9 mouse cellular contexts compared by ENCODE assay signal in the genomic region with DNA sequence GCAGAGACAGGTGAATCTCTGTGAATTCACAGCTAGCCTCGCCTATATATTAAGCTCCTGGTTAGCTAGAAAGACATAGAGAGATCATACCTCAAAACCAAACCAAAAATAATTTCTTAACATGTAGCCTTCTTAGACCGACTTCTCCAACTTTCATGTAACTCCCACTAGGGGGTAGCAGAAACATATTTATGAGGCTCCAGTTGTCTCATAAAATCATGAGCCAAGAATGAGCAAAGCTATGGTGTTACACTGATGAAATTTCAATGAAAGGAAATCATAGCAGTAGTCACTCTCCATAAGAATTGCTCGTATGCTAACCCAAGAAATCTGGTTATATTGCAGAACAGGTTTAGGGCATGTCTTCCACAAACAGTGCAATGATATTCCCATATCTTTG.
A peak's percentile ranks its signal among the peaks of the same experiment; 100 is the strongest.
DNase-seq lines count a peak whose midpoint lies in the region; ATAC-seq and TF ChIP-seq lines count a peak whose summit lies in the region.
"Had no signal": no experiment of that assay in that cellular context is flagged by ENCODE, and none has a peak within 500 bp of the region (broad histone marks: within the 10 kb centered on the region; RNA-seq: fewer than 3 reads in every experiment).

No protein-coding gene starts in this region.

- no peak overlapping the region for H3K27ac ChIP-seq in heart, postnatal 0 days (ENCODE audit: low read depth)
- no peak overlapping the region for H3K27ac ChIP-seq in heart, embryonic 11.5 days (ENCODE audit: low read depth, low read length)
- no peak overlapping the region for H3K27ac ChIP-seq in forebrain, embryonic 14.5 days (ENCODE audit: low read depth, low read length)
- H3K27ac ChIP-seq: liver, embryonic 13.5 days had no signal

- no peak; the same call in 1 of the 2 replicates for ATAC-seq in heart, postnatal 0 days (ENCODE audit: insufficient read depth, low read depth)
- ATAC-seq in heart, embryonic 11.5 days (replicated peaks; ENCODE audit: insufficient number of reproducible peaks, low FRiP score, low TSS enrichment), result no peak
- peak; percentile 77 for ATAC-seq in forebrain, embryonic 14.5 days
- peak; percentile 95 for ATAC-seq in megakaryocyte, adult 5-6 weeks (ENCODE audit: poor library complexity, severe bottlenecking)
- ATAC-seq in inflammation-experienced regulatory T-cells, adult 6 months, result no peak

- no peaks in the 10 kb centered on the region for H3K27me3 ChIP-seq in heart, postnatal 0 days (ENCODE audit: control insufficient read depth, insufficient read depth, low read length)
- H3K27me3 ChIP-seq in heart, embryonic 11.5 days (ENCODE audit: control insufficient read depth, insufficient read depth, low read length), result no peaks in the 10 kb centered on the region
- no peaks in the 10 kb centered on the region for H3K27me3 ChIP-seq in forebrain, embryonic 14.5 days (replicated peaks; ENCODE audit: control insufficient read depth, insufficient read depth, low read length)
- H3K27me3 ChIP-seq: liver, embryonic 13.5 days had no signal

- no peak for TF ChIP-seq EP300 in heart, postnatal 0 days (IDR thresholded peaks at IDR 0.05; ENCODE audit: low read depth)

- H3K9ac ChIP-seq in heart, postnatal 0 days (replicated peaks; ENCODE audit: low read depth, low read length), result no peak overlapping the region
- no peak overlapping the region for H3K9ac ChIP-seq in heart, embryonic 11.5 days (ENCODE audit: low read depth, low read length)
- H3K9ac ChIP-seq in forebrain, embryonic 14.5 days (ENCODE audit: low read length), result no peak overlapping the region
- H3K9ac ChIP-seq: liver, embryonic 13.5 days had no signal

- no peak overlapping the region for H3K4me2 ChIP-seq in heart, postnatal 0 days (ENCODE audit: low read depth, low read length)
- no peak overlapping the region for H3K4me2 ChIP-seq in heart, embryonic 11.5 days
- H3K4me2 ChIP-seq in forebrain, embryonic 14.5 days (ENCODE audit: low read length), result no peak overlapping the region
- H3K4me2 ChIP-seq: liver, embryonic 13.5 days had no signal

- no peaks in the 10 kb centered on the region for H3K4me1 ChIP-seq in heart, postnatal 0 days (ENCODE audit: control insufficient read depth, insufficient read depth)
- no peaks in the 10 kb centered on the region for H3K4me1 ChIP-seq in heart, embryonic 11.5 days (ENCODE audit: control insufficient read depth, insufficient read depth, low read length)
- H3K4me1 ChIP-seq in forebrain, embryonic 14.5 days (ENCODE audit: control insufficient read depth, insufficient read depth, low read length), result no peaks in the 10 kb centered on the region
- H3K4me1 ChIP-seq: liver, embryonic 13.5 days had no signal

- H3K4me3 ChIP-seq in heart, postnatal 0 days (ENCODE audit: low read depth, low read length), result no peak overlapping the region
- no peak overlapping the region for H3K4me3 ChIP-seq in heart, embryonic 11.5 days (ENCODE audit: low read depth, low read length)
- no peak overlapping the region for H3K4me3 ChIP-seq in forebrain, embryonic 14.5 days (ENCODE audit: low read depth, low read length)
- H3K4me3 ChIP-seq: liver, embryonic 13.5 days had no signal

- H3K36me3 ChIP-seq in heart, postnatal 0 days (replicated peaks; ENCODE audit: control insufficient read depth, insufficient read depth, low read length), result no peaks in the 10 kb centered on the region
- no peaks in the 10 kb centered on the region for H3K36me3 ChIP-seq in heart, embryonic 11.5 days (ENCODE audit: control insufficient read depth, insufficient read depth, low read length)
- H3K36me3 ChIP-seq in forebrain, embryonic 14.5 days (ENCODE audit: control insufficient read depth, insufficient read depth, low read length), result no peaks in the 10 kb centered on the region
- H3K36me3 ChIP-seq: liver, embryonic 13.5 days had no signal

- TF ChIP-seq CTCF in heart, postnatal 0 days (IDR thresholded peaks at IDR 0.05; ENCODE audit: low read depth), result peak; percentile 68

- H3K9me3 ChIP-seq in heart, postnatal 0 days (replicated peaks; ENCODE audit: control insufficient read depth, low read length), result no peaks in the 10 kb centered on the region
- H3K9me3 ChIP-seq in heart, embryonic 11.5 days (replicated peaks; ENCODE audit: control insufficient read depth, low read length), result no peaks in the 10 kb centered on the region
- no peaks in the 10 kb centered on the region for H3K9me3 ChIP-seq in forebrain, embryonic 14.5 days (replicated peaks; ENCODE audit: control insufficient read depth, low read length)
- H3K9me3 ChIP-seq: liver, embryonic 13.5 days had no signal

- WGBS in heart, postnatal 0 days, result 16% methylated on average over 3 of the region's 3 CpGs
- 29% methylated on average over 3 of the region's 3 CpGs for WGBS in heart, embryonic 11.5 days (ENCODE audit: insufficient replicate concordance)
- WGBS in forebrain, embryonic 14.5 days, result 53% methylated on average over 3 of the region's 3 CpGs

- DNase-seq in heart, postnatal 0 days (ENCODE audit: low spot score), result peak; percentile 85
- peak; percentile 23 for DNase-seq in thymus, postnatal 0 days (ENCODE audit: low spot score)
- no peak for DNase-seq in thymus, postnatal 4 days
- peak; percentile 92 for DNase-seq in forebrain, embryonic 14.5 days (ENCODE audit: low spot score)
- no peak for DNase-seq in adrenal gland, postnatal 4 days (ENCODE audit: low spot score in 2 of 2)
- DNase-seq: liver, embryonic 13.5 days had no signal

Comparison
In these comparisons a context has a peak if more than half of its experiments do, and no peak if none do; other contexts are left out.
1. DNase-seq: peak in heart, postnatal 0 days (single experiment), thymus, postnatal 0 days (single experiment) and forebrain, embryonic 14.5 days (single experiment); none in thymus, postnatal 4 days (single experiment) and adrenal gland, postnatal 4 days (0 of 2).
2. ATAC-seq: peak in forebrain, embryonic 14.5 days (single experiment) and megakaryocyte, adult 5-6 weeks (single experiment); none in heart, postnatal 0 days (single experiment), heart, embryonic 11.5 days (single experiment) and inflammation-experienced regulatory T-cells, adult 6 months (single experiment).